Mouse (Mus musculus) layer of hippocampus, postnatal 14 days (tissue): ENCODE results near the gene Lrp5. TPM values are rescaled to one million over a fixed set of nuclear protein-coding genes. Genes with fewer than 3 reads are reported as not detected.

Experiments used
- DNase-seq, 2 experiments: peaks; one replicate each; pipeline ENCODE4 v3.0.0; 2021 to 2022; ENCODE audit warnings: low spot score in 2 of 2, mixed read lengths in 1 of 2
- long read RNA-seq, 2 experiments: library from polyadenylated mRNA; stranded (forward); transcript quantifications; one replicate each; pipeline ENCODE4 v2.0.0; 2021
- total RNA-seq, 2 experiments: library from RNA; stranded (reverse); gene quantifications; 2 replicates each; pipeline ENCODE4 v1.2.3; 2021

Lrp5 gene
- total RNA-seq = 10 to 100 TPM; 13.7 to 14.8 TPM
- long read RNA-seq, experiment 1, full-length matches to known transcripts = 1 of 4 reads
- long read RNA-seq, experiment 1, partial matches to known transcripts = 0 of 4 reads
- long read RNA-seq, experiment 1, other reads (novel, unspliced or antisense) = 3 of 4 reads
- long read RNA-seq, experiment 2, partial matches to known transcripts = 0 of 3 reads
- long read RNA-seq, experiment 2, other reads (novel, unspliced or antisense) = 3 of 3 reads

GRCm38 (mm10) chr19:3686215-3686894 lies at the start of gene Lrp5:
Gene Lrp5 (minus strand): TSS chr19:3686564.
- DNase-seq = no peak

- DNase-seq = no peak
These were observed 49.6 kb upstream of the Lrp5 start for GRCm38 (mm10) chr19:3736001-3736400.

- no peak for DNase-seq
These were observed 44.6 kb upstream of the Lrp5 start for GRCm38 (mm10) chr19:3730781-3731646.

GRCm38 (mm10) chr19:3728901-3729300 lies 42.5 kb upstream of the Lrp5 start:
- no peak for DNase-seq

- peak; percentile 49 to 60 for DNase-seq
These were observed 38.4 kb upstream of the Lrp5 start for GRCm38 (mm10) chr19:3724779-3725178.

- no peak for DNase-seq
These were observed 37.5 kb upstream of the Lrp5 start for GRCm38 (mm10) chr19:3723904-3724303.

GRCm38 (mm10) chr19:3723170-3723569 lies 36.8 kb upstream of the Lrp5 start:
- no peak for DNase-seq

- peak in 1 of 2 experiments; percentile 59 for DNase-seq
These were observed 33.1 kb upstream of the Lrp5 start for GRCm38 (mm10) chr19:3719362-3719891.

GRCm38 (mm10) chr19:3718481-3719361 lies 32.4 kb upstream of the Lrp5 start:
- peak; percentile 80 to 85 for DNase-seq

GRCm38 (mm10) chr19:3714381-3714780 lies 28.0 kb upstream of the Lrp5 start:
- DNase-seq = no peak

- no peak for DNase-seq
These were observed 24.1 kb upstream of the Lrp5 start for GRCm38 (mm10) chr19:3710436-3710835.

- DNase-seq = no peak
These were observed 22.8 kb upstream of the Lrp5 start for GRCm38 (mm10) chr19:3709013-3709787.

- DNase-seq = peak; percentile 98 to 99
These were observed 22.0 kb upstream of the Lrp5 start, which contains the start of gene 1810055G02Rik for GRCm38 (mm10) chr19:3708078-3709012. Gene 1810055G02Rik (plus strand): TSS chr19:3708293.

- DNase-seq = no peak
These were observed 21.2 kb upstream of the Lrp5 start for GRCm38 (mm10) chr19:3707553-3707952.

- DNase-seq = no peak
These were observed 19.9 kb upstream of the Lrp5 start for GRCm38 (mm10) chr19:3706258-3706657.

GRCm38 (mm10) chr19:3702460-3702859 lies 16.1 kb upstream of the Lrp5 start:
- no peak for DNase-seq

GRCm38 (mm10) chr19:3699508-3700438 lies 13.4 kb upstream of the Lrp5 start:
- peak; percentile 79 to 83 for DNase-seq
